Mouse (Mus musculus) activated CD4-positive, CD25-positive, alpha-beta regulatory T cell, adult 4 months (primary cell): ENCODE measurements around the gene Arl15. TPM values are rescaled to one million over a fixed set of nuclear protein-coding genes. Genes with fewer than 3 reads are reported as not detected.

Experiments used
- ATAC-seq: one replicate; pipeline ENCODE4 v1.8.0; 2017
- polyA plus RNA-seq, 2 experiments: library from polyadenylated mRNA; unstranded; fragments of 100-300 nt; shearing (Covaris generic); gene quantifications; one replicate each; pipeline ENCODE4 v1.2.1; 2017

Arl15 gene
- polyA plus RNA-seq, 2 experiments from 2014 or later, result 11.2 to 14.6 TPM

- no peak for ATAC-seq
Observed at GRCm38 (mm10) chr13:113937231-113937630, 142.9 kb downstream of the Arl15 start.

DNA sequence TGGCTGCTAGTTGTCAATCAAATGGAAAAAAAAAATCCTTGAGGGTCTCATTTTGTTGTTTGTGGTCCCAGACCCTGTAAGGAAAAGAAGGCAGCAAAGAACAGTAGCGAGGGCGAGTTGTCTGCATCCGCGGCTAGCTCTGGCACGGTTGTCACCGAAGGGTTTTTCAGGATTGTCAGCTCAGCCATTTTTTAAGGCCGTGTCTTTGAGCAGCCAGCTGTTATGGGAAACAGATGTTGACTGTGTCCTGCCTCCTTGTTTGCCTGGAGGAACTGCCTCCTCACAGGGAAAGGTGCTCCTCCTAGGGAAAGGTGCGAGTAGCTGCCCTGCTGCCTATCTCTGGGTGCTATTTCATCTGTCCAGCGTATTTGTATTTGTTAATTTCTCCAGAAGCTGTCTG is 144.3 kb downstream of the Arl15 start:
- ATAC-seq, result no peak

GRCm38 (mm10) chr13:113939097-113939496 is 144.8 kb downstream of the Arl15 start:
- ATAC-seq, result no peak

DNA sequence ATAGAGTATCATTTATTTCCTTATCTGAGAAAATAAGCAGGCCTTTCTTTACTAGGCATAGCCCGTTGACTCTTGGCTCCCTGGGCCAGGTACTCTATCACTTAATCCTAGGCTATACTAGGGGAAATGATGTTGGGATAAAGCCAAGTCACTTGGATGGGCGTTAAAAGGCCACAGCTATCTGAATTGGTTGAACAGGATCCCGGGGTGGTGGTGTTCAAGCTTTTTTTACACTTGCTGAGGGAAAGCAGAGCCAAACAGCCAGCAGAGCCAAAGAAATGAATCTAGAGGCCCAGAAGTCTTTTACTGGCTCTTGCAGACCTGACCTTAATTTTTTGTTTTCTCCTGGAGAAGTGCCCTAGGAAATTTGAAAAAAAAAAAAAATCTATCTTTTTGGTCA is 145.4 kb downstream of the Arl15 start:
- ATAC-seq, result no peak

DNA sequence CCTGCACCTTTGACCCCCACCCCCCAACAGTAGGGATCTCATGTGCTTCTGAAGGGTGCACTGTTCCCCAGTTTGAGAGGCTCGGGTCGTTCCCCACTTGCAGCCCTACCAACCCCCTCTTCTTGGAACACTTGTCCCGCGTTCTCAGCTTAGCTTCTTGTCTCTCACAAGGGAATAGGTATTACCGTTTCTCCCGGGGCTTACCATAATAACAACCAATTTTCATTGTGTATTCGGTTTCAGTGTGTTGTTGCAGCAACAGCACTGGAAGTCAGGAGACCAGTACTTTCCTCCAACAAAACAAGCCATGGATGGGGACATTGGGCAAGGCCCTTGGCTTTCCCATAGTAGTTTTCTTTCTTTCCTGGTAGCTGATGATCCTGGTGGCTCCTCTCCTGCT is 145.8 kb downstream of the Arl15 start:
- no peak for ATAC-seq

- no peak for ATAC-seq
Observed at GRCm38 (mm10) chr13:113941943-113942342, 147.6 kb downstream of the Arl15 start.

- no peak for ATAC-seq
Observed at GRCm38 (mm10) chr13:113947546-113947945, 153.2 kb downstream of the Arl15 start.

- no peak for ATAC-seq
Observed at GRCm38 (mm10) chr13:113949708-113950107, 155.4 kb downstream of the Arl15 start.

- ATAC-seq, result no peak
Observed at GRCm38 (mm10) chr13:113950131-113950530, 155.8 kb downstream of the Arl15 start.

- ATAC-seq, result no peak
Observed at GRCm38 (mm10) chr13:113957438-113957837, 163.1 kb downstream of the Arl15 start.

DNA sequence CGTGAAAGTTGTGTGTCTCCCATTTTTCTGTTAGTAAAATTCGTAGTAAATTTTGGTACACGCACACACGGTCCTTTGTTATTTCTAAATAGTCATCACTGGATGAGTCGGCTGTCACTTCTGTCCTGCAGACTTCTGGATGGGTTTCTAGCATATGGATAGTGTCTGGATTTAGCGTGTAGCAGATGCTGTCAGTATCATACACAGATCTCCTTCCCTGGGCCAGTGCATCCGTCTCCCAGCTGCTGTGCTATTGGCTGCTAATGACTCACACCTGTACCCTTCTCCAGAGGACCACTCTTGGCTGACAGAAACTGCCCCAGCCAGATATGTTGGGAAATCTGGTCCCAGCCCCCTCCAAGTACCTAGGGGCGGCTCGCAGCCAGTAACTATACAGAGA is 170.6 kb downstream of the Arl15 start:
- ATAC-seq, result no peak

DNA sequence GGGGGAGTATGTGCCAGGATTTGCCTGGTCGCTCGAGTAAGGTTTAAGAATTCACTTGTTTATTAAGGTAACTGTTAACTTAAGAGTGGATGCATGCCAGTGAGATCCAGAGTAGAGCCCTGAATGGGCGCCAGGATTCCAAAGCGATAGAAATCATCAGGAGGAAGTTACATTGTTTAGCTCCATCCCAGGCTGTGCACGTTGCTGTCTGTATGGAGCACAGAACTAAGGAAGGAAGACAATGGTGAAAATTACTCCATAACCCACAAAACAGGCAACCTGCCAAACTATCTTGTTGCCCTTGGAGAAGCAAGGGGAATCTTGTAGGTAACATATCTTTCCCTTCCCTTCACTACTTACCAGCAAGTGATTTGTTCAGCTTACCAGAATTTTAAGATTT is 176.4 kb downstream of the Arl15 start:
- no peak for ATAC-seq

DNA sequence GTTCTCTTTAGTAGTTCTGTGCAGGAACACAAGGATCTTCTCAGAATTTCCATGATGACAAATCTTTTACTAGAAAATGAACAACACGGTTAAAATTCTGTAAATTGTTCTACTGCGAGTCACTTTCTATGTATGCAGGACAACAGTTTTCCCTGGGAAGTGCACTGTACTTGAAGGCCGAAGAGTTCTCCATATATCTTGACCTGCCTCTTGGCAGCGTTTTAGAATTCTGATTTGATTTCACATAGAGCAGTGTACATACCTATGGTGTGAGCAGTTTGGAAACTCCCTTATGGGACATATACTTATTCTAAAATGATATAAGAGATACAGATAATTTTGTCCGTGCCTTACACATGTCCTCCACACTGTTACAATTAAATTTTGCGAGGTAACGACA is 178.1 kb downstream of the Arl15 start:
- ATAC-seq, result no peak

DNA sequence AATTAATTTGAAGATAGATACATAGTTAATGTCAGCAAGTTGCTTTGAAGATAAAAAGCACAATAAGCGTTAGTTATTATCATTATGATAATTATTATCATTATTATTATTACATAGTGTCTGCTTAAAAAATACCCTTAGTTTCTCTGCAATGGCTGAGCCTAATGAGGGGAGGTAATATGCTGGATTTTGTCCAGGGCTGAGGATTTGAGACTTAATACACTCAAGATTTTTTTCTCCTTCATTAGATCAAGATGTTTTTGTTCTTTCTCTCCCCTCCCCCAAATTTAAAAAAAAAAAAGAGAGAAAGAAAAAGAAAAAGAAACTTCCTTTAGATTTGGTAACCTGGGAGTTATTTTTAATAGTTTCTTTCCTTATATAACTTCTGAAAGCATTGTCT is 180.6 kb downstream of the Arl15 start:
- ATAC-seq, result no peak

DNA sequence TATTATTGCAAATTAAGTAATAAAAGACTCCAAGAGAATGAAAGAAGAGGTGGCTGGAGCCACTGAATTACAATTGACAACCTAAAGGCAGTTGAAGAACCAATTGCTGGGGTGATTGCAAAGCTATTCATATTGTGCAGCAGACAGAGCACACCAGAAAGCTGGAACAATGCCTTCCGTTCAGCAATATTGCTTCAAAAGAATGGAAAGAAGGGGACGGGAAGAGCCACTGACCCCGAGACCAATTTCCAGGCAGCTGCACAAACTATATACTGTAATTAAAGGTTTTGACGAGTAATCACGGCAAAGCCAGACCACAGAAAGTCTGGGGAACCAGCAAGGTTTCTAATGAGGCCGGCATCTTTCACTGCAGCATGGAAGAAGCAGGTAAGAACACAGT is 181.4 kb downstream of the Arl15 start:
- no peak for ATAC-seq

GRCm38 (mm10) chr13:113976936-113977335 is 182.6 kb downstream of the Arl15 start:
- ATAC-seq, result no peak

DNA sequence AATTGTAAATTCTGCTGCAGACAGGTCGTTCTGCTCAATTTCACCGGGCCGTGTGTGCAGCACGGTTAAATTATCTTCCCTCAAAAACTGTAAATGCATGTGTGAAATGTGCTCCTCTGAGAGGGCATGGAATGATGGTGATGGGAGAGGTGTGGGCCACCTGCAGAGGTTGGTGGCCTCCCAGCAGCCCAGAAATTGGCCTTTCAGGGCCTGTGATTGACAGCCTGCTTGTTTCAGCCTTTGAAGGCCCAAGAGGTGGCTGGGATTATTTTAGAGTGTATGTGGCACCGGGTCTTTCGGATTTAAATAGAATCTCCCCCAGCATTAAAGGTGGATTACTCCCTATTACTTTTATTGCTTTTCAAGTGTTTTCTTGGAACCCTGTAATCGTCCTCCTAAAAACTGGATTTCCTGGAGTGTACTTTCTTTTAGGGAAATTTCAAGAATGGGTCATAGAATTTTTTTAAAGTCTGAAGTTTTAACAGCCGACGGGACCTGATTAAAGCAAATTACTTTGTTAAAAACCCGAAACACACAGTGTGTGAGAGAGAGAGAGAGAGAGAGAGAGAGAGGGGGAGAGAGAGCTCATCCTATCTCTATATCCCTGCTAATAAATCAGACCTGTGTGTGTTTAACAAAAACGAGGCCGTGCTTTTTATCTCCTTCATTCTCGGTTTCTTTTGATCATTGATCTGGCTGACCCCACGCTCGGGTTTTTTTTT is 186.6 kb downstream of the Arl15 start:
- ATAC-seq, result no peak

GRCm38 (mm10) chr13:113981461-113982000 is 187.2 kb downstream of the Arl15 start:
- no peak for ATAC-seq

- ATAC-seq, result no peak
Observed at GRCm38 (mm10) chr13:113983633-113984032, 189.3 kb downstream of the Arl15 start.

GRCm38 (mm10) chr13:113984491-113984890 is 190.2 kb downstream of the Arl15 start:
- ATAC-seq, result no peak

DNA sequence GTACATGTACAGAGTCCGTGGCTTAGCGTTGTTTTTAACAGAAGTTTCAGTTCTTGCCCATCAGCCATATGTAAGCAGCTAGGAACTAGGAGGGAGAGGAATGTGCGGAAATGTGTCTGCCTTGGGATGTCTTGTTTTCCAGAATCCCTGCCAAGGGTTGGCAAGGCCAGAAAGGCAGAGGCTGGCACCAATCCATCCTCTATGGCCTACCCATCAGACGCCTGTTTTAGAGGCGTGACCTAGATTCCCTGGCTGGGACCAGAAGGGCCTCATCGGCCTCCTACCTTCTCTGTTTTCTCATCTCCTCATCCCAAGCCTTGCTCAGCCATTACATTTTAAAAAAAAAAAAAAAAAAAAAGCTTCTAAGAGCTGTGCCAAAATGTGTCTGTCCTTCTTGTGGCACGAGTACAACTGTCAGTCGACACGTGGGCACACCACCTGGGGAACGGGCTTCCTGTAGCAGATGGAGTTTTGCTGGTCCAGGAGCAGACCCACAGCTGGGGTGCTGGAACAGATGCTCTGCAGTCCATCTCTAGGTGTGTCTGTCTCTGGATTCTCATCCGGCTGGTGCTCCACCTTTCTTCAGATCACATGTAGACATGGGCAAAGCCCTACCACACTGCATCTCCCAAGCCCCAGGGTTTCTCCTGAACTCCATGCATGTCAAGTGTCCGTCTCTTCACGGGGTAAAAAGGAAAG is 192.7 kb downstream of the Arl15 start:
- ATAC-seq, result no peak

GRCm38 (mm10) chr13:113990247-113990646 is 195.9 kb downstream of the Arl15 start:
- no peak for ATAC-seq

DNA sequence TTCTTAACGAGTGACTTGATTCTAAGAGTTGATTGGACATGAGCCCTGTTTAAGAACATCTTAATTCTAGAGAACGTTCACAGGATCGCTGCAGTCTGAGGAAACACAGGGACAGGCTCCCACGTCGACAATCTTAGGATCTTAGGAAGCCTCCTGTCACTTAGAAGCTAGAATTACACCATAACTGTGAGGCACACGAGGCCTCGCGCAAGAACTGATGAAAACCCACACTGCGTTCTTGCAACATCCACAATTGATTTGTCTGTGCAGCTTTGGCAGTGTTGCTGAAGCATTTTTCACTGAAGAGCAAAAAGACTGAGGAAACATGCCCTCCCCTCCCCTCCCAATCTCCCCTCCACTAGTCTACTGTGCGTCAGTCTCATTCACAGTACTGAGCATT is 196.4 kb downstream of the Arl15 start:
- ATAC-seq, result no peak

GRCm38 (mm10) chr13:113993066-113993465 is 198.8 kb downstream of the Arl15 start:
- no peak for ATAC-seq
